Mouse (Mus musculus) CD4-positive helper T cell, adult 2 months (primary cell): Measurements from ENCODE around the gene 1700003E16Rik.

Experiments used
- DNase-seq: peaks from one replicate; pipeline ENCODE4 v3.0.0-alpha.2; 2012; ENCODE audit warnings: low read depth, missing footprints, low spot score

Gene 1700003E16Rik

GRCm38 (mm10) chr6:83159456-83159855, 3.3 kb downstream of the 1700003E16Rik start:
- peak; percentile 76 for DNase-seq

GRCm38 (mm10) chr6:83161442-83161841, 5.2 kb downstream of the 1700003E16Rik start:
- no peak for DNase-seq

GRCm38 (mm10) chr6:83161921-83162641, 5.9 kb downstream of the 1700003E16Rik start:
- DNase-seq, result peak; percentile 32

GRCm38 (mm10) chr6:83162701-83163100, 6.5 kb downstream of the 1700003E16Rik start:
- DNase-seq, result peak; percentile 65

DNA sequence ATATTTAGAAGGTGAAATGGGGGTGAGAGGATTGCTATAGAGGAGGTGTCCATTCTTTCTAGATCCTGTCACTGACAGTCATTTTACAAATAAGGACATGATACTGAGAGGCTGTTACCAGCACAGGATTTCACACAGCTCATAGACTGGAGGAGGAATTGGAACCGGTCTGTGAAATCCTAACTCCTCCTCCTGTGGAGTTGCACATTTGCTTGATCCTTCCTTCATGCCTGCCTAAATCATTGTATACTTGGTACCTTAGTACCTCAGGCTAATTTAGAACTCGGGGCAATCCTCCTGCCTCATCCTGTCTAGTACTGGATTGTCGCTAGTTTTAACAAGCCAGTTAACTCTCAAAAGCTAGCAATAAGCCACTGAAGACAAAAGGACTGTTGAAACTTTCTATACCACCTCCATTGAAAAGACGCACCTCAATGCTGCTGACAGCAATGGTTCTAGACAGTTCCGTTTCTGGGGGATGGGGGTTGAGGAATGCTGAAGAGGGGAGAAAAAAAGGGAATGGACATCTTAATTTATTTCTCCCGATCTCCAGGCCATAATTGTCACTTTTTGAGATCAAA, 8.9 kb downstream of the 1700003E16Rik start:
- no peak for DNase-seq

DNA sequence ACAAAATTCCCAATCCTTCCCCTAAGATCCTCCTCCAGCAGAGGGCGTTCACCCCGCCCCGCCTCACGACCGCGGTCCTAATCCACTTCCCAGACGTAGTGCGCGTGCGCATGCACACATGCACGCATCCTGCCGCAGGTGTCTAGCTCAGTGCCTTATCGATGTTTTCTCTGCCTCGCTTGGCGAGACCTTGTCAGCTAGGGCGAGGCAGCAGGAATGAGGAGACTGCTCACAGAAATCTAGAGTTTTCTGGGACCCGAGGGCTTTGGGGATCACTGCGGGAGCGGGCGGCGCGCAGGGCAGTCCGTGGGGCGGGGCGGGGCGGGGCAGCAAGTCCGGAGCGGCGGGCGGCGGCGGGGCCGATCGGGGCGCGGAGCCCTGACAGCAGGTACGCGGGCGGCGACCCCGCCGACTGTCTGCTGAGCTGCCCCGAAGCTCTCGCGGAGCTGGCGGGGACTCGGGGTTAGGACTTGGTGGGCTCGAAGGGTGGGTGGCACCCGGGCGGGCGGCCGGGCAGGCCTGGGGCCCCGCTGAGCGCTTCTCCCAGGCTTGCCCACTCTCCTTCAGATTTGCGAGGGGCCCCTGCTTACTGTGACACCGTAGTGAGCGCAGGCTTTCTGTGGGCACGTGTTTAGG, 9.5 kb downstream of the 1700003E16Rik start, which contains the start of gene Dctn1:
TSS of gene Dctn1 (plus strand) at position 314 of the 636 bp plus-strand sequence.
- peak; percentile 94 for DNase-seq

DNA sequence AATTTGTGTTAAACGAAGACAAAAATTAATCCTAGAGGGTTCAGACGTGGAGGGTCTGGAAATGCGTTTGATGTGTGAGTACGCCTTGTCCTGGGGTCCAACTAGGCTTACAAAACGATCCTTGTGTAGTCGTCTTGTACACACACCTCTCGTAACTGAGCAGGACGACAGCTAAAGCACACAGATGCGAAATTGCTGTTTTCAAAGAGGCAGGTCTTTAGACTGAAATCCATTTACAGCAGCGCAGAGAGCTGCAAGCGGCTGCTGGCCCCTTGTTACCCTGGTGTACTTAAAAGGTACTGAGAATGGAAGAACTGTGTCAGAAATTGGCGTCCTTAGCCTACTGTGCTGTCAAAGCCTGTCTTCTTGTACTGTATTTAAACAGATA, 10.0 kb downstream of the 1700003E16Rik start:
- peak; percentile 56 for DNase-seq

GRCm38 (mm10) chr6:83169872-83170271, 13.7 kb downstream of the 1700003E16Rik start:
- DNase-seq, result no peak

DNA sequence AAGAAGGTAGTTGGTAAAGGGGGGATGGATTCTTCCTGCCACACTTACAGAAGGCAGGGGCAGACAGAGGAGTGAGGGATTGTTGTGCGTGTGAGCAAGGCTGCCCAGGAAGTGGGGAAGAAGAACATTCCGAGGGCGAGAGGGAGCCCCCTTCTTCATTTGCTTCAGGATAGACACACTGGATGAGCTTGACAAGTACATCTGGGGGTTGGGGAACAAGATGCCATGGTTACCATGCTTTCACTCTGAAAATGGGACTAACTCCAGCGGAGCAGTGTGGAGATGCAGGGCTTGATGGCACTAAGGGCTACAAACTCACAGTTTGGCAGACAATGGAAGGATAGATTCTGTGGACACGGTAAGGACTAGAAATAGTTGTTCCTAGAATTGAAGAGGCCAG, 14.9 kb downstream of the 1700003E16Rik start:
- DNase-seq, result no peak

- DNase-seq, result no peak
Measured at GRCm38 (mm10) chr6:83172240-83172920, 16.2 kb downstream of the 1700003E16Rik start.

GRCm38 (mm10) chr6:83175996-83176395, 19.8 kb downstream of the 1700003E16Rik start:
- DNase-seq, result no peak

DNA sequence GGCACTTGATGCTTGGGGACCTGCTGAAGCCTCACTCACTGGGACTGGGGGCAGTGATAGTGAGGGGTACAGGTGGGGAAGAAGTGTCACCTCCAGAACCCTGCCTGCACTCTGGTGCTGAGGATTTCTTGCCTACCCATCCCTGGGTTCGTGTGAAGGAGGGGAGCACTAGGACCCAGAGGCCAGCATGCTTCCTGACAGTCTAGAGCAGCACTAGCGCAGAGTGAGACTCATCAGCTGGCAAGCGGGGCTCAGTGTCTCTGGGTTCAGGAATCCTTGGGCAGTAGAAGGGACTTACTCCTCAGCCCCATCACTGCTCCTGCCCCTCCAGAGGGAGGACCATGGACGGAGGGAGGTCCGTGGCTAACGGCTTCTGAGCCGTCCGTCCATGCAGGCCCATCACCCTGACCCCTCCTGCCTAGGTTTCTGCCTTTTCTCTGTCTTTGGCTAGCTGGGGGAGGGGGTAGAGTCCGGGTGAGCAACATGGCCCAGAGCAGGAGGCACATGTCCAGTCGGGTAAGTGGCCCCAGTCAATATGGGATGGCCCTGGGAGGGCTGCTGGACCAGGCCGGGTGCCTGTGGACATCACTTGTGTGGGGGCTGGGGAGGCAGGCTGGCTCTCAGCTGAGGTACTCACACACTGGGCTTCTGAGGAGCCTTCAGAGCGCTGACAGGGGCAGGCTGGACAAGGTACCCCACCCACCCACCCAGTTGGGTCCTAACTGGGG, 23.4 kb downstream of the 1700003E16Rik start:
- DNase-seq, result no peak

GRCm38 (mm10) chr6:83180605-83181004, 24.4 kb downstream of the 1700003E16Rik start:
- DNase-seq, result no peak

DNA sequence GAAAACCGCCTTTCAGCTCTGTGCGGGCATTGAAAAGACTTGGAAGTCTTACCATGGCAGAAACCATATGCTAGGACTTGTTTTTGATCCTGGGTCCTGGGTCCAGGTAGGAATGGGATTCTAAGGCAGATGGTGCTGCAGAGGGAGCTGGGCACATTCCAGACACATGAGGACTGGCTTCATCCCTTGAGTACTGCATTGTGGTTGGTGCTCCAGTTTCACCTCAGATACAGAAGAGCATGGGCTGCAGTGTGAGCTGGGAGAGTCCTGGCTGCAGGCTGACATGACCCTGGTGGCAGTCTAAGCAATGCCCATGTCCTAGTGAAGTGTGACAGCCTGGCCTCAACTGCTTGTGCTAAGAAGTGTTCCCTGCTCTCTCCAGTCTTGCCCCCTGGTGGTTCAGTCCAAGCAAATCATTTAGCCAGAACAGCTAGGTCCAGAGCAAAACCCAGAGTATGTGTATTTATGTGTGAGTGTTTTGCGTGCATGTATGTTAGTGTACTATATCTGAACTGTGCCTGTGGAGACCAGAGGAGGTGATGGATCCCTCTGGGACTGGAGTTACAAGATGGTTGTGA, 28.7 kb downstream of the 1700003E16Rik start:
- DNase-seq, result no peak

DNA sequence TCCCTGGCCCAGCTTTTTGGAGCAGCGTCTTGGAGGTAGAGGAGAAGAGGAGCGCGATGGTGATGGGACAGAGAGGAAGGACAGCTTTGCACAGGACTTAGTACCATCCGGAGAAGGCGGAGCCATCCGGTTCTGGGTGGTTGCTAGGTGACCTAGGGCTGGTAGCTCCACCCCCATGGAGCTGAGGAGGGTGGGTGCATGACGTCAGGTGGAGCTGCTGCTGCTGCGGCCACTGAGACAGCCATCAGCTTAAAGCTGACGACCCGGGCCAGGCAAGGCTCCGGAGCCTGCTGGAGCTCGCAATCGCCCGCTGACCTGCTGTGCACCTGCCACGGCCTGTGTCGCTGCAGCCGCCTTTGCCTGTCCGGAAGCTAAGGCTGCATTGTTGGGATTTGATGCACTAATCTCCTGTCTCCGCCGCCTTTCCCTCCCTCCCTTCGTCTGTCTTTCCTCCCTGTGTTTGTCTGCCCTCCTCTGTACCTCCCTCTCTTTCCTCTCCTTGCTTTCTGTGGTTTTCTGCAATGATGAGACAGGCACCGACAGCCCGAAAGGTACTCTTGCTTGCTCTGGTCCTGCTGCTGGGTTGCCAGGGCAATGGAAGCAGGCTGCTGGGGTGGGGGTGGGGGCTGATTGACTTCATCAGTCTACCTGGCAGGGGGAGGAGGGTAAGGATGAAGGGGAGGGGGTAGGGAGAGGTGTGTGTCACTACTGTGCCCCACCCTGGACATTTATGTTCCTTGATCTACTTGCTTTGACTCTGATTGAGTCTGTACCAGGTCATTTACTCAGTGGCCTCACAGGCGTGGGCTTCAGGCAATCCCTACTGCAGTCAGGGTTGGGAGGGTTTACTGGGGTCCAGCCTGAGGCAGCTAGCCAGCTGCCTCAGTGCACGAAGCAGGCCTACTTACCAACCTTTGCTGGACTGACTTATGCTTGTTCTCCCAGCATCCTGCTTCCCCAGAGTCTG, 30.0 kb downstream of the 1700003E16Rik start:
- peak; percentile 63 for DNase-seq

- DNase-seq, result no peak
Measured at GRCm38 (mm10) chr6:83186946-83187345, 30.7 kb downstream of the 1700003E16Rik start.

DNA sequence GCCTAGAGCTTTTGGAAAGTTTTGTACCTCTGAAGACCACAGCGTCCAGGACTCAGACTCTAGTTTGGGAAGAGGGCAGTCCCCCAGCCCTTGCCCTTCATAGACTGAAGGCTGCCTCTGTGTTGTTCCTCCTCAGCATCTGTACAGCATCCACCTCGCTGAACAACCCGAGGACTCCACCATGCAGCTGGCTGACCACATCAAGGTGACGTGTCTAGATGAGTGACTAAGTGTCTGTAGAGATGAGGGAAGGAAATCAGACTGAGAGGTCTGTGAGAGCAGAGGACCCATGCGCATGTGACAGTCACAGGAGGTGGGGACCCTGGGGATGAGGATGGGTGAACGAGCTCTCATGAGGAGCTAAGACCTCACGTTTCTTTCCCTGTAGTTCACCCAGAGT, 37.4 kb downstream of the 1700003E16Rik start:
- no peak for DNase-seq

GRCm38 (mm10) chr6:83197345-83198004, 41.3 kb downstream of the 1700003E16Rik start:
- DNase-seq, result no peak

GRCm38 (mm10) chr6:83203320-83203719, 47.1 kb downstream of the 1700003E16Rik start:
- DNase-seq, result no peak
